Mouse (Mus musculus): ENCODE data around the gene Bag5.

The Bag5 gene

DNA sequence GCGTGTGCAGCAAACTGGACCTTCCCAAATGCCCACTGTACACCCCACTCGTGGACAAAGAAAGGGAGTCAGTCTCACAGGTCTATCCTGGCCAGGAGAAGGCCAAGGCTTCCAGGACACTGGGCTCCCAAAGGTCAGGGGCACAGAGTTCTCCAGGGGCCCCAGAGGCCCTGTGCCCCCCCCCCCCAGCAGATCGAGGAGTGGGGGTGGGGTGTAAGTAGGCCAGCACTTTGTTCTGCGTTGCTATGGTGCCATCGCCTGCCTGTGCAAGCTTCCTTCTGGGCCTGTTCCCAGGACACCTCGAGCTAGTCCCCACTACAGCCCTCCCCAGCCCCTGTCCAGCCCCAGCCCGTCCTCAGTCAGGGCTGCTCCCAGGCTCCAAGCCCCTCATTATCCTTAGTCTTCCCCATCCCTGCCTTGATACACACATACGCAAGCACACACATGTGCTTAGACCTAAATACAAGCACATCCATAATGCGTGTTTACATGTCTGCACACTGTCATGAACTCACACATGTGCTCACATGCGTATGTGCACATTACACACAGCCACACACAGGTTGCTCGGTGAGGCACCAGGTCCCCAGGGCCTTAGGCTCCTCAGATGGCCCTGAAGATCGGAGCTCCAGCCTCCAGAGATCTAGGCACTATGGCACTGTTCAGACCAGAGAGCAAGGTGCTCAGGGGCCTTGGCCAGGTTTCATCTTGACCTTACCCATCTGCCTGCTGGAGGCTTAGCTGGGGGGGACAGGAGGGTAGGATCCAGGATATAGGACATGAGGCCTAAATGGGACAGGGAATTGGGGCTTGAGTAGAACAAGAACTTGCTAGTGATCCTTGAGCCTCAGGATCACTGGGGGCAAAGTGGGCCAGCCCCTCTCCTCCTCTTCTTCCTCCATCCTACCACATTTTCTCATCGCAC is 17.9 kb downstream of the Bag5 start:
- DNase-seq: no peak

DNA sequence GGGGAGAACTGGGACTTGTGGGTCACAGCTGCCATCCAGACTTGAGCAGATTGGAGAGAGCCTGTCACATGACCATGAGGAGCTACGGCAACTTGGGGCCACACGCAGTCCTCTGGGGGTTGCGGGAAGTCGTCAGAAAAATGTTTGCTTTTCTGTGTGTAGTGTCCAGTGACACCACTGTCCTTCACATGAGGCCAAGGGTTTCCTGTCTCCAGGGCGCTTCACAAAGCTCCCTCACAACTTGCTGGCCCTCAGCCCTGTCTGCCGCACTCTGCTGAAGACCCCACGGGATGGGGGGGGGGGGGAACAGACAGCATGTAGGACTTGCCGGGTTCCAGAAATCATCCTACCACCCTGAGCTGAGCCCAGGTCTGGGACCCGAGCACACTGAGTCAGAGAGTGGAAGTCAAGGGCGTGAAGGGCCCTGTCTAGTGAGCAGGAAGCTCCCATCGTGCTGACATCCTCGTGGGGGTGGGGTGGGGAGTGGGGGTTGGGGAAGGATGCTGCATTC is 18.7 kb downstream of the Bag5 start:
- no peak for DNase-seq

DNA sequence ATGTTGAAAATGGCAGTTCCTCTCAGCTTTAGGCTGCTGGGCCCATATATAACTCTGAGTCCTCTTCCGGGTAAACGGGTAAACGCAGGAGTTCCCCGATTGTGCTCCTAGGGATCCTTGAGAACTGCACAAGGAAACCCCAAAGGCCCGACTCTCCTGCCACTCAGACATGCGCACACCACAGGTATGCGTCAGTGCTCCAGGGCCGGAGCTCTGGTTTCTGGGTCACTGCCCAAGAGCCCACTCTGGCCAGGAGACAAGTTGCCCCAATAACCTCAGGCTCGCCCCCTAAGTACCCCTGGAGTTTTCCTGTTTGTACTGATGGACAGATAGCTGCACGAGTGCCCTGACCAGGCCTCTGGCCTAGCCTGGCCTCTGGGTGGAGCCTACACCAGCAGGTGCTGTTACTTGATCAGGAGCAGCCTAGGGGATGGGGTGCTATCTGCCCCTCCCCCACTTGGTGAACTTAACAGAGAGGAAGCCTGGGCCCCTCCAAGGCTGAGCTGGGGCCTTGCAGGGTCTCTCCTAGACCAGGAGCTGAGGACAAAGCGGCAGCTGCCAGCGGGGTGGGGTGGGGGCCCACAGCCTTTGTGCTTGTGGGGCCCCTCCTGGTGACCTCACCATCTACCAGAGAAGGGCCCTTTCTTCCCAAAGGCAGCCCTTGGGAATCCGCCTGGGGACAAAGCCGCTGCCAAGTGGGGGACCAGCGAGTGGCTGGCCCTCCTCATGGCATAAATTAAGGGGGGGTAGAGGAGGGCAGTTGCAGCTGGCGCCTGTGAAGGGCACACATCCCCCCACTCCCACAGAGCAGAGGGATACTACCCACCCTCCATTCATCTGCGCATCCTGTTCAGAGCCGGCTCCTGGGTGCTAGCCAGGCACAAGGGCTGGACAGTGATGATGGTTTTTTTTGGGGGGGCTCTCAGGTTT is 19.5 kb downstream of the Bag5 start:
- DNase-seq: no peak

DNA sequence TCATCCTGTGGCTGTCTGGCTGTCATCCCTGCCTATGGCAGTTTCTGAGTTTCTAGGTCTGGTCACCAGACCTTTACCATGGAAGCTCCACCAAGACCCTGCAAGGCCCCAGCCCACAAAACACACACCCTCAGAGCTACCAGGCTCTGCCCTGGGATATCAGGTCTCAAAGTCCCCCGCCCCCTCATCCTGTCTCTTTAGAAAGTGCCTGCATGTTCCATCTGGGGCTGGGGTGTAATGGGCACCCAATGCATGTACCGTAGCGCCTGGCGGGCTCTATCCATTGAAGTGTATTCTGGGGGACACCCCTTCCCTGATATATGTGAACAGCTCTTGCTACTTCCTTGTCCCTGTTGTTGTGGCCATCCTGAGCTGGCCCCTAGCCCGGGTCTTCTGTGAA is 20.2 kb downstream of the Bag5 start:
- DNase-seq: no peak

DNA sequence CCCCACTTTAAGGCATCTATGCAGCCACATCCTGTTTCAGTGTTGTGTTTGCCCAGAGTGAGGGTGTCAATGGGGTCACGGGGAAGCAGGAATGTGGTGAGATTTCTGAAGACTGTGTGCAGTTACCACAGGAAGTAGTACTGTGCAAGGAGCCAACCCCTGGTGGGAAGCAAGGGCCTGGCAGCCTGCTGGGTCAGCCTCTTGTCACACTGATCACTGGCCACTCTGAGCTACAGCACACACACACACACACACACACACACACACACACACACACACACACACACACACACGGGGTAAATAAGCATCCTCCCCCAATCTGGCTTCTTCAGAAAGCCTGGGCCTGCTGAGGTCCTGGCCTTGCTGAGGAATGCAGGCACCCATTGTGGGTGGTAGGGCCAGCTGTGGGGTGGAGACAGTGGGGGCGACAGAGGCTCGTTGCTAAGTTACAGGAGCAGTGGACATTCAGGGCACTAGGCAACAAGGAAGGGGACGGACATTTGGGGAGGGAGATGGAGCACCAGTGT is 21.6 kb downstream of the Bag5 start:
- DNase-seq: no peak

DNA sequence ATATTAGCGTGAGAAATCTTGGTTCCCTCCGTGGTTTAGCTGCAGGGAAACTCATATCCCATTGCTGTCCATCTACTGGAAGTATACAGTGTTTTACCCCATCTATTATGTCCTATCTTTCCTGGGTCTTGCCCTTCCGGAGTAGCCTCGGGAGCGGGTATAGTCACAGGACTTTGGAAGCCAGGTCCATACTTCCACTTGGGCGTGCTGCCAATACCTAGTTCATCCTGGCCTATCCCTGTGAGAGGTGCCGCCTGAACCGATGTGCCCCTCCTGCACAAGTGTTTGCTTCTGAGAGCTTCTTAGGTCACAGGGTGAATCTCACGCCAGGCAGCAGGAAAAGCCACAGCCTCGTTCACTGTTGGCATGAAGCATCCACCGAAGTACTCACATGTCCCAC is 23.6 kb downstream of the Bag5 start:
- DNase-seq: no peak

DNA sequence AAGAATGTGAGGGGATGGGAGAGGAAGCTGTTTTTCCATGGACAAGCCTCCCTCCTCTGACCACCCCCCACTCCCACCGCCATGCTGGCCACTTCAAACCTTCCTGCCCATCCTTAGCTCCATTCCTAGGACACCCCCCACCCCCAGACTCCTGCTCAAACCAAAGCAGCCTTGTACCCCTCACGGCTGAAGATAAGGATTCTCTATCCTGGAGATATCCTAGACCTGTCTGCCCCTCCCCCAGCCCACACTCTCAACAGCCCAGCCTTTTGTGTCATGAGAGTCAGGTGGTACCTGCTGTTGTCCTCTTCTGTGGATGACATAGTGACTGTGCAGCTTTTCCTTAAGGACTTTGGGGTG is 25.0 kb downstream of the Bag5 start:
- no peak for DNase-seq

DNA sequence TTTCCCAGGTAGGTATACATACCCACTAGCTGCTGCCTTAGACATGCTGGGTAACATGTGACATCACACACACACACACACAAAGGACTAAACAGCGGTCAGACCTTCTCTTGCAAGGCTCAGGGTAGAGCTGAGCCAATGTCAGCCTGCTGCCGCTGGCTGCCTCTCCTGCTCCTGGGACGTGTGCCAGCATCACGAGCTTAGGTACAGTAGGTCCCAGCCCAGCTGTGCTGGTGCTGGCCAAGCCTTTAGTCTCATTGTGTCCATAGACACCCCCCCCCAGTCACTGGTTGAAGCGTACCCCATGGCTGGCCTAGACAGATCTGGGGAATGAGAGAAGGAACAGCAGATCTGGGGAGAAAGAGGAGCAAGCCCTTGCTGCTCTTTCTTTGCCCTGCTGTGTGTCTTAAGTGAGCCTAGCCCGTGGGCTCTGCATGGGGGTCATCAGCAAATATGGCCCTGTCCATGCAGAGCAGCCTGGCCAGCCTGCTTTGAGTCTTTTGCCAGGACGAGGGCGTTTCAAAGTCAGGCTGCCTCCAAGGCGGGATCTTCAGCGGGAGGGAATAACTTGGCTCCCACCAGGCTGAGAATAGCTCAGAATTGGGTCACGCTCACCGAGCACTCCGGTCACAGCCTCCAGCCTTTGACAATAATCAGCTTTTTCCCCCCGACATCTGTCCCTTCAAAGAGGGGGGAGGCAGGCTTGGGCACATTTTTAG is 25.5 kb downstream of the Bag5 start:
- DNase-seq: no peak

DNA sequence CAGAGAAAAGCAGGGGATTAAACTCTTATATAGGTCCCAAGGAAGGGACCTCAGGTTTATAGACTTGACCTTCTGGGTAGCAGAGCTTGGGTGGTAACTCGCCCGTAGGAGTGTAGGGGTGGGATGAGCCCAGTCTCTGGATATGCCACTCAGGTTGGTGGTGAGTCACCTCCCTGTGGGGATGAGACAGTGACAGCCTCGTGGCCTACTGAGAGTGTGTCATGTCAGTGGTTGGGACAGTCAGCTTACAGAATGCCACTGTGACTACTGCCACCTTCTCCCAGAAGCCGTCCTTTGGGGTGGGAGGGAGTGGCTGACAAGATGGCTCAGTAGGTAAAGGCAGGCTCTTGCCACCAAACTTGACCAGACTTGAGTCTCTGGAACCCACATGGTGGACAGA is 26.7 kb downstream of the Bag5 start:
- no peak for DNase-seq

DNA sequence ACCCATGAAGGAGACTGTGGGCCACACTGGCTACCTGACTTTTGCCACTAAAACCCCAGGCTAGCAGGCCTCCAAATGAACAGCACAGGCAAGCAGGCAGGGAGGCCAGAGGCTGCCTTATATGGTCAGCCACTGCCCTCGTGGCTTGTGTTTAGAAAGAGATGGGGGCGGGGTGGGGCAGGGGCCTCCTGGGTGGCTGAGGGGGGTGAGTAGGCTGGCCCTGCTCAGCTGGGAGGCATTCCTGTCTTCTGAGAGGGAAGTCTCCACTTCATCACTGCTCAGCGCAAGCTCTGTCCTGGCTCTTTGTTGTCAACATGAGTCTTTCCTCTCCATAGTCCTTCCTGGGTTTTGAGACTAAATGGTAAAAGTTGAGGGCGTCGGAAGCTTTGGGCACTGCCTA is 30.3 kb downstream of the Bag5 start:
- DNase-seq: no peak

DNA sequence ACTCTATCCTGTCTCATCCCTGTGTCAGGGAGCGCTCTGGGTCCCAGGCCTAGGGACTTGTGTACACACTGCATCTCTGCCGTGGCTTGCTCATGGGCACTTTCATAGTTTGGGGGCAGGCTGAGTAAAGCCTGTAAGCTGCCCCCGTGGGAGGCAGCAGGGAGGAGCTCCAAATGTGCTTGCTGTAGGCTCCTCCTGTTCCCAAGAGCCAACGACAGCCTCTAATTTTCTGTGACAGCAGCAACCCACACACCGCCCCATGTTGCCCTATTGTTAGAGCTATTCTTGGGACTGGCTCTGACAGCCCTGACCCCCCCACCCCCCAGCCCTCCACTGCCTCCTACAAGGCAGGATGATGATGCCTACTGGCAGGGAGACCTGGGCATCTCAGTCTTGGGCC is 31.1 kb downstream of the Bag5 start:
- no peak for DNase-seq

DNA sequence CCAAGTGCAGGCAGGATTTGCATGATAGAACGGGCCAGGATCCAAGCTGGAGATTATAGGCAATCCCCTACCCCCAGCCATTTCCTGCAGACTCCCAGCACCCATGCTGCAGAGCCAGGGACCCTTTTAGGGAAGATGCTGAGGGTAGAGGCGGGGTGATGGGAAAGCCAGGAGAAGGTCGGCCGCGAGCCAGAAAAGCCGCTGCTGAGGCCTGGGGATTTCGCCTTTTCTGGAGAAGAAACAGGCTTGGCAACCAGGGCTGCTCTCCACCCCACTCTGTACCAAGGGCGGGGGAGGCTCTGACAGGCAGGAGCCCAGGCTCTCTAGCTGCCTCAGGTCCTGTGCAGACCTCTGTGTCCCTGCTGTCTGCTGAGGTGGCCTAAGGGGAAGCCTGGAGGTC is 31.8 kb downstream of the Bag5 start:
- DNase-seq: no peak

DNA sequence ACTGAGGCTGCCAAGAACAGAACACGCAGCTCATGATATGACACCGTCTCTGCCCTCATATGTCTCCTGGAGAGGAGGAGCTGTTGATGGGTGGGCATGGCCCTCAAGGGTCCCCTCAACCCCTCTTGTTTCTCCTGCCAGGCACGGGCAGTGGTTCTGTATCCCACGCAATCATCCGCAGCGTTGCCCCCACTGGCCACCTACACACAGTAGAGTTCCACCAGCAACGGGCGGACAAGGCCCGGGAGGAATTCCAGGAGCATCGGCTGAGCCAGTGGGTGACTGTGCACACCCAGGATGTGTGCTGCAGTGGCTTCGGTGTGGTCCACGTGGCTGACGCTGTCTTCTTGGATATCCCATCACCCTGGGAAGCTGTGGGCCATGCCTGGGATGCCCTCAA is 32.4 kb downstream of the Bag5 start:
- no peak for DNase-seq

DNA sequence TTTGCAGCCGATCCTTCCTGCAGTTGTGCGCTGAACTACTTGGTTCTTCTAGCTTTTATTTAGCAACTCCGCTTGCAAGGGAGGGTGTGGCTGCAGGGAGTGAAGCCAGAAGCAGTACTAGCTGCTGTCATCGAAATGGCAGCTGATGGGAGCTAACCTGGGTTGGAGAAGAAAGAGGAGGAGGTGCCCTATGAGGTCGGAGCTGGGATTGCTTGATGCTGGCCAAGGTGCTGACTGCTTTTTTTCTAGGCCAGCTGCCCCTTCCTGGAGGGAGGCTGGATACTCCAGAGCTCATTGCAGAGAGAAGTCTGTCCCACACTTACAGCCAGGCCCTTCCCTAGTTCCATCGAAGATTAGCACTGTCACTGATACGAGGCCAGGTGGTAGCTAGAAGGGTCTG is 34.1 kb downstream of the Bag5 start:
- no peak for DNase-seq

DNA sequence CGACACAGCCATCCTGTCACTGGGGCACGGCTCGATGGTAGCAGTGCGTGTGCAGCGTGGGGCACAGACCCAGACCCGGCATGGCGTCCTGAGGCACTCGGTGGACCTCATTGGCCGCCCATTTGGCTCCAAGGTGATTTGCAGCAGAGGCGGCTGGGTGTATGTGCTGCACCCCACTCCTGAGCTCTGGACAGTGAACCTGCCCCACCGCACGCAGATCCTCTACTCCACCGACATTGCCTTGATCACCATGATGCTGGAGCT is 34.5 kb downstream of the Bag5 start:
- no peak for DNase-seq

DNA sequence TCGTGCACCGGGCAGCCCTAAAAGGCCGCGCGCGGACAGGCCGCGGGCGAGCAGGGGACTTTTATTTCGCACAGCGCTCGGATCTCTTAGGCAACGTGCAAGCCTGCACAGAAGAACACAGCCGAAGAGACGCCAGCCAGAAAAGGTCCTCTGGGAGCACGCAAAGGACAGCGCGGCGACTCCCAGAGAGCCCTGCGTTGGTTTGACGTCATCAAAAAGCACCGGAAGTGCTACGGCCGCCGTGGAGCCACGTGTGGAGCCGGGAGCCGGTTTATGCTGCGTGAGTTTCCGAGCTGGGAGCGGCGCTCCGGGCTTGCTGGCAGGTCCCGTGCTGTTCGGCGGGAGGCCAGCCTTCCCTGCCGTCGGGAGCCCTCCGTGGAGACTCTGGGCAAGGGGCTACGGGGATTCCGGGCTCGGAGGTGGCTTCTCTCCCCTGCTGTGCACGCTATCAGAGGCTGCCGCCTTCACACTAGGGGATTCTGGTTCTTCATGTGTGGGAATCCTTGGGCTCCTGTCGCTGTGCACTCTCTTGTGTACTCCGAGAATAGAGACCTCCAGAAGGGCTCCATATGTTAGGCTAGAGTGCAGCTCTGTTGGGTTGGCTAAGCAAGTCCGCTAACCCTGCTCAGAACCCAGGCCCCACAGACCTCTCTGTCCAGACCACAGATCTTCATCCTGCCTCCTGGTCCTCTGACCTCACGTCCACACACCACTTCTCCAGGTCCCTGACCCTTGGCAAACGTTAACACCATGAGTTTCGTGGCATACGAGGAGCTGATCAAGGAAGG is 35.0 kb downstream of the Bag5 start, which contains the start of gene Trmt61a:
Trmt61a (plus strand) TSS at position 224 of the 788 bp plus-strand sequence.
- DNase-seq: peak; percentile 88

DNA sequence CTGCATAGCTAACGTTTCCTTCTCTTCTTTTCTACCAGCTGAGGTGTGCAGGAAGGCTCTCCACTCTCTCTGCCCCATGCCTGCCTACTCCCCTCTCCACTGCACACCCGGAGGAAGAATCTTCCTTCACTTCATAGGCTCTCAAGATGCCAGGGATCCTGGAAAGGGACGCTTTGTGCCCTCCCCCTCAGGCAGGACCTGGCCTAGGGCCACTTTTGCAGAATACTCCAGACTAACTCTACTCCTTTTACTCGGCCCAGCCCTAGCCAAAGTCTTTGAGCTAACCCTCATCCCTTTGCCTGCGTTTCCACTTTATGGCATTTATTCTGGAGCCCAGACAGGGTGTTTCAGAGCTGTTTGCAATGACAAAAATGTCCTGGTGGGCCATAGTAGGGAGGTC is 35.6 kb downstream of the Bag5 start:
- no peak for DNase-seq

DNA sequence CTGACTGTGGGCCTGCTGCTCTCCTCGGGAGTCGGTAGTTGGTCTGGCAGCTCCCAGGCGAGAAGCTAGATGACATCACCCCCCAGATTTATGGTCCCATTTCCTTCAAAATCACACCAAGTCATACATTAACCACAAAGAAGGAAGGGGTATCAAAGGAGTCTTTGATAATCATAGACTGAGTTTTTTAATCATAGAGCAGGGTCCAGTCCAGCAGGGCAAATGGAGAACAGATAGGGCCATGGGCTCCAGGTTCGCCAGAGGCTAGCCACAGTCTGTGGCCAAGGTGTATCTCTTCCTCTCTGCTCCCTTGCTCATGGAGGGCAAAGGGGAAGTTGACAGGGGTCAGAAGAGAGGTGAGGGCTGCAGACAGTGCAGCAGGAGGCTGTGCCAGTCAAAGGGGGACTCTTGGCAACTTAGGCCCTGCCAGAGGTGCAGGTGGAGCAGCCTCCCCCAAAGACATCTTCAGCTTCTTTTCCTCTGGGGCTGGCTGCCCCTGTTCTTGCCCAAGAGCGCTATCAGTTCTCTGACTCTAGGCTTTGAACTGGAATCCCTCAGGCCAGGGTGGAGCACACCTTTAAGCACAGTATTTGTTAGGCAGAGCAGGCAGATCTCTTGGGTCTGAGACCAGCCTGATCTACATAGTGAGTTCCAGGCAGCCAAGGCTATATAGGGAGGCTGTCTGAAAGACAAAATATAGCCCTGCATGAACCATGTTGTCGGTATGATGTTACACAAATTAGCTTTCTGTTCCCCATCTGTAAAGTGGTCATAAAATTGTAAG is 37.1 kb downstream of the Bag5 start:
- no peak for DNase-seq

DNA sequence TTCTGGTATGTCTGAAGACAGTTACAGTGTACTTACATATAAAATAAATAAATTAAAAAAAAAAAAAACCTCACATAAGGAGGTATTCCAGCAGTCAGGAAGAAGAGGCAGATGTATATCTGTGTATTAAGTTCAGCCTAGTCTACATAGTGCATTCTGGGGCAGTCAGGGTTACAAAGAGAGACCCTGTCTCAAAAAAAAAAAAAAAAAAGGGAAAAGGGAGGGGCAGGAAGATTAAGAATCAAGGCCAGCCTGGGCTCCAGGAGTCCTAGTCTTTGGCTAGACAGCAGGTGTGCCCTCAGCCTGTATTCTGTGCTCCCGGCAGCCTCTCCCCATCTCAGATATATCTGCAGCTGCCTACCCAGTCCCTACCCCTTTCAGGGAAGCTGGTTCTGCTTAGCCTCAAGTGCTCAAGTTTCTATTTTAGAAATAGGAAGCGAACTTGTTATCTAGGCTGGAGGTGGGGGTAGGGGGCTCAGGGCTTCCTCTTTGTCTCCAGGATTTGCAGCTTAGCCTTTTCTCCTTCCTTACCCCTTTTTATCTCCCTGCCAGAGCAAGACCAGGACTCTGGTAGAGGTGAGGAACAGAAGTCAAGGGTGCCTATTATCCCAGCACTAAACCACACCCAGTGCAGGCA is 38.1 kb downstream of the Bag5 start:
- no peak for DNase-seq

DNA sequence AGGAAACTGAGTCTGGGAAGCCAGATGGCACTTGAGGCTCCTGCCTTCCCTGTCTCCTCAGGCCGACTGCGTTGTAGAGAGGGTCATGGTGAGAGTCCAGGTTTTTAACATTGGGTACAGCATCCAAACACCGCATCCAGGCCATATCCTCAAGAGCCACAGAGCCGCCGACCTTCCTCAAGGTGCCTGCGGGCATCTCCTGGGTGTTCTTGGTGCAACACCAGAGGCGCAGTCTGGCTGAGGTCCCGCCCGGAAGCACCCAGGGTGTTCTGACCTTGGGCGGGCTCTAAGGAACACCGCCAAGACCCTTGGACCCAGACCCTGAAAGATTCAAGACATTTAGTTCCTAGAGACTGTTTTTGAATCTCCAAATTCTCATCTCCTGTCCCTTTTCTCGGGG is 40.5 kb downstream of the Bag5 start:
- DNase-seq: no peak

DNA sequence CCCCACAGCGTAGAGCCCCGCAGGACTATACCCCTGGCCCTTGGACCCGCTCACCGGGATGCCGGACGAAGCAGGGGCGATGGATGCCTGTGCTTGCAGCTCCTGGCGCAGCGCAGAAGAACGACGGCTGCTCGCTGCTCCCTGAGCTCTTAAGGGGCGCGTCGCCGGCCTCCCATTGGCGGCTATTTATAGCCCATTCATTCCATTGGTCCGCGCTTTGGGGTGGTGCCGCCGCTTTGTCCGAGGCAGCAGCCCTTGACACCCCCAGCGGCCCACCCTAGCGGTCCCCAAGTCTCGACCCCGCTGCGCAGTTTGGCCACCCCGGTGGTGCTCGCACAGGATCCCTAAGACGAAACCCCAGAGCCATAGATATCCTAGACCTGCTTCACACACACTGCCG is 40.9 kb downstream of the Bag5 start, which contains the start of gene Ckb:
Ckb (minus strand) TSS at position 163 of the 400 bp plus-strand sequence.
- DNase-seq: peak; percentile 58
